Mouse (Mus musculus) heart, embryonic 14.5 days (tissue): ENCODE results near the gene Hoxa4. TPM values are rescaled to one million over a fixed set of nuclear protein-coding genes. Genes with fewer than 3 reads are reported as not detected.
A peak's percentile ranks its signal among the peaks of the same experiment; 100 is the strongest.

Experiments used
- ATAC-seq: fragments of 200-750 bp; cut with Nextera tagmentation; 2 replicates; pipeline ENCODE4 v1.8.0; 2017; ENCODE audit warnings: low read depth, moderate TSS enrichment; ENCODE audit not compliant: insufficient number of reproducible peaks, insufficient read depth, low FRiP score
- H3K27ac ChIP-seq, 2 experiments: fragments of 200-500 bp in 1 of 2; fragments of 300-500 bp in 1 of 2; sonication (generic) in 1 of 2; replicated peaks in 1 of 2; 2 replicates each; pipeline ENCODE4 v1.5.1; 2012 to 2014; ENCODE audit warnings: low read depth in 2 of 2, low read length in 2 of 2, control low read depth in 1 of 2, mild to moderate bottlenecking in 1 of 2, mixed read lengths in 1 of 2; ENCODE audit not compliant: control insufficient read depth in 1 of 2, insufficient read depth in 1 of 2
- H3K27me3 ChIP-seq: fragments of 300-500 bp; sonication (generic); 2 replicates; pipeline ENCODE4 v1.6.1; 2014; ENCODE audit warnings: mild to moderate bottlenecking, low read length, control low read depth; ENCODE audit not compliant: control insufficient read depth, insufficient read depth
- H3K36me3 ChIP-seq: fragments of 300-500 bp; sonication (generic); 2 replicates; pipeline ENCODE4 v1.6.1; 2014; ENCODE audit warnings: mild to moderate bottlenecking, control low read depth, low read length, mixed read lengths; ENCODE audit not compliant: control insufficient read depth, insufficient read depth
- H3K4me1 ChIP-seq, 2 experiments: fragments of 200-500 bp in 1 of 2; fragments of 300-500 bp in 1 of 2; sonication (generic) in 1 of 2; 2 replicates each; pipeline ENCODE4 v1.6.1; 2012 to 2014; ENCODE audit warnings: low read length in 2 of 2, control low read depth in 1 of 2, mixed read lengths in 1 of 2; ENCODE audit not compliant: control insufficient read depth in 2 of 2, insufficient read depth in 2 of 2
- H3K4me2 ChIP-seq: fragments of 300-500 bp; sonication (generic); 2 replicates; pipeline ENCODE4 v1.6.1; 2014; ENCODE audit warnings: mild to moderate bottlenecking, low read length
- H3K4me3 ChIP-seq, 2 experiments: fragments of 200-500 bp in 1 of 2; fragments of 300-500 bp in 1 of 2; sonication (generic) in 1 of 2; 2 replicates each; pipeline ENCODE4 v1.5.1; 2012 to 2014; ENCODE audit warnings: low read length in 2 of 2, mild to moderate bottlenecking in 2 of 2, control low read depth in 1 of 2, low read depth in 1 of 2, moderate library complexity in 1 of 2; ENCODE audit not compliant: control insufficient read depth in 1 of 2, insufficient read depth in 1 of 2
- H3K9ac ChIP-seq: fragments of 300-500 bp; sonication (generic); 2 replicates; pipeline ENCODE4 v1.6.1; 2014; ENCODE audit warnings: mild to moderate bottlenecking, low read length
- H3K9me3 ChIP-seq: fragments of 300-500 bp; sonication (generic); 2 replicates; pipeline ENCODE4 v1.6.1; 2016; ENCODE audit warnings: low read length, control low read depth; ENCODE audit not compliant: control insufficient read depth
- WGBS: fragments of 180-500 bp; shearing (Covaris S2); extraction: QIAGEN DNeasy Blood & Tissue Kit; methylation state at CpG from one replicate; pipeline ENCODE4 v1.1.7; 2014; 5-methylcytosine and 5-hydroxymethylcytosine counted together
- polyA plus RNA-seq: library from polyadenylated mRNA; unstranded; fragments of >200 nt; fragmentation: Nextera tagmentation; extraction: Ambion mirVana; gene quantifications from 2 replicates; pipeline ENCODE4 v1.2.1, GENCODE M21; 2014

Gene Hoxa4
- polyA plus RNA-seq, 1 experiment from 2014 or later = 0.36 TPM

DNA sequence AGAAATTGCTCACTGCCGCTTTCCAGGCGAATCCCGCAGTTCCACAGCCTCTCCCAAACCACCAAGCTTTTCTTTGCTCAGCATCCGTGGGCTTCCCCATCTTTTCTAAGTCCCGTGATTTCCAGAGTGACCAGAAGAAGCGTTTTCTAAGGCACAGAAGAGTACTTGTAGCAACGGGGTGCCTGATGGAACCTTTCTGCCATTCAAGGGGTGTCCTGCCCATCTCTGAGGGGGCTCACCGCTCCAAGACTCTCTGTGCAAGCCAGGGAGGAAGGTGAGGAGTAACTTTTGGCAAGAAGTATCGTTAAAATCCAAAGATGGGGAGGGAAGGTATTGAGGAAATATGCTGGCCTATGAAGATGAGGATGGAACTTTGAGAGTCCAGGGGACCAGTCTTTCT, 13.7 kb downstream of the Hoxa4 start:
- Histone ChIP-seq H3K27me3 (peaks cover 98% of the 10 kb centered on the region), H3K4me2 (peak overlapping the region; percentile 38; the same call in 1 of the 2 replicates), H3K36me3 (no peaks in the 10 kb centered on the region), H3K9ac (peak overlapping the region; percentile 49; the same call in 1 of the 2 replicates), H3K27ac (no peak overlapping the region), H3K4me1 (no peaks in the 10 kb centered on the region; a peak in 1 of 4 replicates), H3K4me3 (0 out of 4 replicates have a peak overlapping the region, but pooled peaks of 1 of the 2 experiments have one; percentile 18), H3K9me3 (no peaks in the 10 kb centered on the region)
- no peak for ATAC-seq
- 4% methylated on average over 9 of the region's 9 CpGs for WGBS

DNA sequence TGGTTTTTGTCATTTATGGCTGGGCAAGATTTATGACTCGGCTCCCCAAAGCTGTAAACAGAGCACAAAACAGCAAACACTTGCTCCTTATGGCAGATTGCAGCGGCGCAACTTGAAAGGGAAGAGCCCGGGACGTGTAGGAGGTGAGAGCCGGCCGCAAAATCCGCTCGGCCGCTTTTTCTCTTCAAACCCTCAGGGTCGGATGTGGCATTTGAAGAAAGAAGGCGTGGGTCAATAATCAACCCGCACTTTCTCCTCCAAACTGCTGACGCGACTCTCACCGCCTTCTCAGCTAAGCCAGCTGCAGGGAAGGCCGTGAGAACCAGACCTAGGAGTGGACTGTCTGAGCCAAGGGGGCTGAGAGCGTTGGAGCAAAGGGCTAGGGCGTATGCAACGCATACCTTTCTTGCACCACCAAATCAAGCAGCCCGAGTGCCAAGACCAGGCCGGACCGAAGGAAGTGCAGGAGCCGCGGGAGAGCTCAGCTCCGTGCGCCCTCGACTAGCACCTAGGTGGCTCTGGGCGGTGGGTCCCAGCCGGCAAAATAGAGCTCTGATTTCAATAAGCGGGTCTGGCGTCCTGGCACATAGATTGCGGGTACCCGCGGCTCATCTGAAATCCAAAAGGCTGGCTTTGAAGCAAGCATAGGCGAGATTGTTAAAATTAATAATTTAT, 14.4 kb downstream of the Hoxa4 start, which contains the start of gene 5730596B20Rik:
TSS of gene 5730596B20Rik (plus strand) at position 438 of the 675 bp plus-strand sequence.
- 1% methylated on average over 36 of the region's 36 CpGs for WGBS
- H3K4me3 ChIP-seq = peak within 1 kb of the TSS; percentile 19 to 36
- no peak for ATAC-seq
- no peaks in the 10 kb centered on the region for H3K36me3 ChIP-seq
- H3K27ac ChIP-seq = peak within 1 kb of the TSS; percentile 19 to 31; a peak in 1 of 4 replicates
- peak within 1 kb of the TSS; percentile 38 for H3K4me2 ChIP-seq
- peaks cover 98% of the 10 kb centered on the region for H3K27me3 ChIP-seq
- H3K9ac ChIP-seq = peak within 1 kb of the TSS; percentile 49; the same call in 1 of the 2 replicates
- no peaks in the 10 kb centered on the region for H3K9me3 ChIP-seq
- H3K4me1 ChIP-seq = peaks cover 0 to 3% of the 10 kb centered on the region in 2 experiments; a peak in 2 of 4 replicates

DNA sequence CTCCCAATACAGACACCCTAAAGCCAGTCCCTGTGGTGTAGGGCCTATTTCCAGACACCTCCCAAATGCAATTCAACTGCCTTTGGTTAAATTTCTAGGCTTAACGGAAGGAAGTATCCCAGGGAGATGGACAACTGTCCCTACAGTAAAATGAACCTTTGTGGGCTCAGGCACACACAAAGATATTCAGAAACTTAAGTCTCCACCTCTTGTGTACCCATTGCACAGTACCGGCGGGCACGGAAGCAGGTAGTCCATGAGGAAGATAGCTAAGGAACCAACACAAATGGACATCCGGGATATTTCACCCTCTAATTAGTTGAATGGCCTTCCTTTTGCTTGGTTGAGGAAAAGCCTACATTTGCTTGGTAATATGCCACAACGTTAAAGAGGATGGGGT, 15.2 kb downstream of the Hoxa4 start:
- peak overlapping the region; percentile 38 for H3K4me2 ChIP-seq
- H3K9ac ChIP-seq = no peak overlapping the region; the same call in 1 of the 2 replicates
- H3K4me3 ChIP-seq = peak overlapping the region; percentile 19 to 36; a peak in 2 of 4 replicates
- ATAC-seq = no peak
- peaks cover 0 to 3% of the 10 kb centered on the region in 2 experiments; a peak in 2 of 4 replicates for H3K4me1 ChIP-seq
- WGBS = 2% methylated on average over 6 of the region's 6 CpGs
- no peaks in the 10 kb centered on the region for H3K36me3 ChIP-seq
- H3K9me3 ChIP-seq = no peaks in the 10 kb centered on the region
- H3K27ac ChIP-seq = peak overlapping the region; percentile 19 to 31; a peak in 1 of 4 replicates
- H3K27me3 ChIP-seq = peaks cover 98% of the 10 kb centered on the region

DNA sequence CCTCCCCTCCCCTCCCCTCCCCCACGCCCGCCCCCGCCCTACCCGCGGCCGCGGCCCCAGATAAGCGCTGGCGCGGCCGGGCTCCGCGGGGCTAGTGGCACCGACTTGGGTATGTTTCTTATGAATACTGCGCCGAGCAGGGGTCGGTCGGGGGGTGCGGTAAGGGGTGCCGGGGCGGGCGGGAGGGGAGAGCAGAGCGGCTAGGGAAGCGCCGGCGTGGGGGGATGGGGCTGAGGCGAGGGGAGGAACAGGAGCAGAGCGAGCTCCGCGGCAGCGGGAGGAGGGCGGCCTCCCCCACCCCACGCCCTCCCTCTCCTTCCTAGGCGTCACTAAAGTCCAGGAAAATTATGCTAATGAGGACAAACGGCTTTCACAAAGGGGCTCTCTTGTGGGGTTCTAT, 15.7 kb downstream of the Hoxa4 start:
- peak overlapping the region; percentile 38; the same call in 1 of the 2 replicates for H3K4me2 ChIP-seq
- peak overlapping the region; percentile 19 to 36; a peak in 3 of 4 replicates for H3K4me3 ChIP-seq
- H3K9me3 ChIP-seq = no peaks in the 10 kb centered on the region
- peaks cover 0 to 3% of the 10 kb centered on the region in 2 experiments; a peak in 2 of 4 replicates for H3K4me1 ChIP-seq
- H3K9ac ChIP-seq = peak overlapping the region; percentile 31
- 4% methylated on average over 19 of the region's 35 CpGs for WGBS
- H3K36me3 ChIP-seq = no peaks in the 10 kb centered on the region
- peak overlapping the region in 1 of 2 experiments; percentile 55; a peak in 2 of 4 replicates for H3K27ac ChIP-seq
- peaks cover 98% of the 10 kb centered on the region for H3K27me3 ChIP-seq
- ATAC-seq = no peak

DNA sequence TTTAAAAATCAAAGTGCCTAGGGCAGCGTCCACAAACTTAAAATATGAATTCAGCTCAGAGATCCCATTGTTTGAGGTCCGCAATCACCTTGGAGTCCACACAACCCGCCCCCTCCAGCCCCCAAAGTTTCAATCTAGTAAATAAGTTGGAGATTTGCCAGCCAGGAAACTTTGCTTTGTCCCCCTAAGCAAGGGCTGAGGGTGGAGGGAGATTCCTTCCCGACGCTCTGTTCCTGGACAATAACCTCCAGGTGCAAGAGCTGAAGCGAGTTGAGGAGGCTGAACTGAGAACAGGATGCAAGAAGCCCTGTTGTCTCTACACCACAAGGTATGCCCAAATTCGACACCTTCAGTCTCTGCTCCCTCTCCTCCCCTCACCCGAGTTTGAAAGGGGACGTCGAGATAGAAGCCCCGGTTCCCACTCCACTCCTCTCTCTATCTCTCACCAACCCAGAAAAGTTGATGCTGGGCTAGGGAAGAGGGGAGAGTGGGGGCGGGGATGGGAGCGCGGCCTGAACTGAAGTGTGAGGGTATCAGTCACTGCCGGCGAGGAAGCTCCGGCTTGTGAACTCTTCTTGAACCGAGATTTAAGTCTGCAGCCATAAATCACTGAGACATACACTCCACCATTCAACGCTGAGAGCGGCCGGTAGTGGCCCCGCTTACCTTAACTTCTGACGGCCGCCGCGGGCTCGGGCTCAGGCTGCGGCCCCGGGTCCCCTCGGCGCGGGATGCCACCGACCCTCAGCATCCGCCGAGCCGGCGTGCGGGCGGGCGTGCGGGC, 16.4 kb downstream of the Hoxa4 start:
- no peak for ATAC-seq
- Histone ChIP-seq H3K4me3 (peak overlapping the region; percentile 32 to 36), H3K4me1 (peaks cover 0 to 3% of the 10 kb centered on the region in 2 experiments; a peak in 2 of 4 replicates), H3K4me2 (0 out of 2 replicates have a peak overlapping the region, but pooled peaks have one; percentile 0), H3K36me3 (no peaks in the 10 kb centered on the region), H3K9me3 (no peaks in the 10 kb centered on the region), H3K27me3 (peaks cover 98% of the 10 kb centered on the region), H3K27ac (peak overlapping the region; percentile 45 to 55; a peak in 3 of 4 replicates), H3K9ac (peak overlapping the region; percentile 31)
- WGBS = 1% methylated on average over 38 of the region's 41 CpGs

DNA sequence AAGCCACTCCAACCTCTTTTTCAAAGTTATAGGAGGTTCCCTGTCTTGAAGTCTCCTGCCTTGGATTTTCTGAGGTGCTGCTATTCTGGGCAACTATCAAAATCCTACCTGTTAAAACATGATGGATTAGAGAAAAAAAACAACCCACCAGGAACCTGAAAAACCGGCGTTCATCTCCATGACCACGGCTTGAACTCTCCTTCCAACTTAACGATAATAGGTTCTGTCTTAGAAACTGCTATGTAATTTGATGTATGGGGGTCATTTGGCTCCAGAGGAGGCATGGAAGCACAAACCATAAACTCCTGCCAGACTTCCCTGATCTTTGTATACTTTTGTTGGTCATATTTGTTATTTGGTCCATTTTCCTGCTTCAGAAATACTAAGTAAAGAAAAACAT, 17.9 kb downstream of the Hoxa4 start:
- H3K9ac ChIP-seq = no peak overlapping the region
- 9% methylated on average over 4 of the region's 4 CpGs for WGBS
- no peak for ATAC-seq
- H3K9me3 ChIP-seq = no peaks in the 10 kb centered on the region
- no peaks in the 10 kb centered on the region for H3K36me3 ChIP-seq
- H3K4me2 ChIP-seq = peak overlapping the region; percentile 8; the same call in 1 of the 2 replicates
- H3K27ac ChIP-seq = no peak overlapping the region
- no peak overlapping the region for H3K4me3 ChIP-seq
- H3K27me3 ChIP-seq = peaks cover 96% of the 10 kb centered on the region
- peaks cover 0 to 3% of the 10 kb centered on the region in 2 experiments; a peak in 2 of 4 replicates for H3K4me1 ChIP-seq

DNA sequence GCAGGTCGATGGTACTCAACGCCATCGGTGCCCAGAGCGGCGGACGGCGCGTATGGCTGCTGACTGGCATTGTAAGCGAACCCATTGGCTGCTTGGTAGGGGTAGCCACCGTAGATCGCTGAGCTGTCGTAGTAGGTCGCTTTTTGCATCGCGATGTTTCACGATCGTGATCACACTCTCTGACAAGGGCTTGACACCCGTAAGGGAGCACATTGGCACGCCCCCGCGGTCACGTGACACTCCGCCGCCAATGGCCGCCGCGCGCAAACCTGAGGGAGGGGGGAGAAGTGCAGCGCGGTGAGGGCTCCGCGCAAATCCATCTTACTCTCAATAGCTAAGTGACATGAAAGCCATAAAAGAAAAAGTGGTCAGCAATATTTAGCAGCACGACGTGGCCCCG, 19.1 kb downstream of the Hoxa4 start:
- ATAC-seq = no peak
- WGBS = 1% methylated on average over 35 of the region's 35 CpGs
- peaks cover 97% of the 10 kb centered on the region for H3K27me3 ChIP-seq

More for the DNA sequence above, 19.1 kb downstream of the Hoxa4 start:
- Histone ChIP-seq H3K4me3 (peak overlapping the region; percentile 18 to 23), H3K9me3 (no peaks in the 10 kb centered on the region), H3K27ac (peak overlapping the region in 1 of 2 experiments; percentile 23; a peak in 1 of 4 replicates), H3K4me2 (peak overlapping the region; percentile 52), H3K4me1 (peaks cover 0 to 3% of the 10 kb centered on the region in 2 experiments; a peak in 2 of 4 replicates), H3K36me3 (no peaks in the 10 kb centered on the region), H3K9ac (no peak overlapping the region; the same call in 1 of the 2 replicates)
